Mouse (Mus musculus): ENCODE data around the gene Ywhag. TPM values are rescaled to one million over a fixed set of nuclear protein-coding genes. Genes with fewer than 3 reads are reported as not detected.

The Ywhag gene
- polyA plus RNA-seq, 1 experiment from 2014 or later, result 627 TPM

- Histone ChIP-seq H3K9me3 (no peaks in the 10 kb centered on the region), H3K4me2 (replicated peaks) (no peak overlapping the region), H3K4me3 (replicated peaks) (no peak overlapping the region), H3K27ac (no peak overlapping the region; the same call in 1 of the 2 replicates), H3K4me1 (replicated peaks) (peaks cover 30% of the 10 kb centered on the region), H3K9ac (replicated peaks) (no peak overlapping the region), H3K27me3 (no peaks in the 10 kb centered on the region), H3K36me3 (peaks cover 82% of the 10 kb centered on the region)
- ATAC-seq, result no peak
- 95% methylated on average over 16 of the region's 16 CpGs for WGBS
These were observed 25.4 kb downstream of the Ywhag start for GRCm38 (mm10) chr5:135908989-135909388.

GRCm38 (mm10) chr5:135908185-135908584 lies 26.2 kb downstream of the Ywhag start:
- Histone ChIP-seq H3K9ac (replicated peaks) (no peak overlapping the region), H3K4me3 (replicated peaks) (no peak overlapping the region), H3K27ac (no peak overlapping the region), H3K9me3 (no peaks in the 10 kb centered on the region), H3K36me3 (peaks cover 74% of the 10 kb centered on the region), H3K4me1 (replicated peaks) (peaks cover 37% of the 10 kb centered on the region), H3K4me2 (replicated peaks) (no peak overlapping the region), H3K27me3 (no peaks in the 10 kb centered on the region)
- WGBS, result 69% methylated on average over 12 of the region's 12 CpGs
- ATAC-seq, result no peak

- peaks cover 40% of the 10 kb centered on the region for H3K4me1 ChIP-seq (replicated peaks)
- 83% methylated on average over 13 of the region's 13 CpGs for WGBS
- H3K36me3 ChIP-seq, result peaks cover 66% of the 10 kb centered on the region
- H3K4me2 ChIP-seq (replicated peaks), result no peak overlapping the region
- H3K4me3 ChIP-seq (replicated peaks), result no peak overlapping the region
- no peak overlapping the region for H3K9ac ChIP-seq (replicated peaks)
- no peaks in the 10 kb centered on the region for H3K27me3 ChIP-seq
- H3K9me3 ChIP-seq, result no peaks in the 10 kb centered on the region
- no peak for ATAC-seq
- H3K27ac ChIP-seq, result no peak overlapping the region
These were observed 27.2 kb downstream of the Ywhag start for GRCm38 (mm10) chr5:135907256-135907655.

- no peak overlapping the region for H3K4me3 ChIP-seq (replicated peaks)
- H3K9ac ChIP-seq (replicated peaks), result no peak overlapping the region
- H3K36me3 ChIP-seq, result peaks cover 62% of the 10 kb centered on the region
- peaks cover 40% of the 10 kb centered on the region for H3K4me1 ChIP-seq (replicated peaks)
- H3K27me3 ChIP-seq, result no peaks in the 10 kb centered on the region
- no peaks in the 10 kb centered on the region for H3K9me3 ChIP-seq
- no peak overlapping the region for H3K27ac ChIP-seq
- ATAC-seq, result no peak
- no peak overlapping the region for H3K4me2 ChIP-seq (replicated peaks)
- WGBS, result 83% methylated on average over 4 of the region's 4 CpGs
These were observed 27.6 kb downstream of the Ywhag start for GRCm38 (mm10) chr5:135906846-135907245.

GRCm38 (mm10) chr5:135905320-135906225 lies 28.8 kb downstream of the Ywhag start:
- Histone ChIP-seq H3K4me1 (replicated peaks) (peaks cover 40% of the 10 kb centered on the region), H3K36me3 (peaks cover 49% of the 10 kb centered on the region), H3K27ac (no peak overlapping the region), H3K27me3 (no peaks in the 10 kb centered on the region), H3K9me3 (no peaks in the 10 kb centered on the region), H3K9ac (replicated peaks) (no peak overlapping the region), H3K4me3 (replicated peaks) (no peak overlapping the region), H3K4me2 (replicated peaks) (no peak overlapping the region)
- ATAC-seq, result no peak
- 65% methylated on average over 8 of the region's 8 CpGs for WGBS

GRCm38 (mm10) chr5:135904259-135904658 lies 30.2 kb downstream of the Ywhag start:
- H3K9ac ChIP-seq (replicated peaks), result peak overlapping the region; percentile 59; the same call in 1 of the 2 replicates
- peaks cover 36% of the 10 kb centered on the region for H3K36me3 ChIP-seq
- H3K27ac ChIP-seq, result peak overlapping the region; percentile 87
- H3K27me3 ChIP-seq, result no peaks in the 10 kb centered on the region
- no peaks in the 10 kb centered on the region for H3K9me3 ChIP-seq
- ATAC-seq, result no peak
- peak overlapping the region; percentile 67 for H3K4me2 ChIP-seq (replicated peaks)
- H3K4me1 ChIP-seq (replicated peaks), result peaks cover 40% of the 10 kb centered on the region
- peak overlapping the region; percentile 35; the same call in 1 of the 2 replicates for H3K4me3 ChIP-seq (replicated peaks)
- 62% methylated on average over 5 of the region's 5 CpGs for whole genome bisulfite sequencing

- Histone ChIP-seq H3K4me2 (replicated peaks) (peak overlapping the region; percentile 67), H3K9ac (replicated peaks) (peak overlapping the region; percentile 59), H3K9me3 (no peaks in the 10 kb centered on the region), H3K36me3 (peaks cover 30% of the 10 kb centered on the region), H3K27me3 (no peaks in the 10 kb centered on the region), H3K27ac (peak overlapping the region; percentile 87), H3K4me1 (replicated peaks) (peaks cover 36% of the 10 kb centered on the region), H3K4me3 (replicated peaks) (peak overlapping the region; percentile 35)
- under 1% methylated on average over 30 of the region's 30 CpGs for WGBS
- peak; percentile 98 for ATAC-seq
These were observed 30.8 kb downstream of the Ywhag start for GRCm38 (mm10) chr5:135903551-135904151.

- peak overlapping the region; percentile 59 for H3K9ac ChIP-seq (replicated peaks)
- H3K4me1 ChIP-seq (replicated peaks), result peaks cover 36% of the 10 kb centered on the region
- no peaks in the 10 kb centered on the region for H3K9me3 ChIP-seq
- peak overlapping the region; percentile 35 for H3K4me3 ChIP-seq (replicated peaks)
- peak overlapping the region; percentile 67 for H3K4me2 ChIP-seq (replicated peaks)
- H3K36me3 ChIP-seq, result peaks cover 25% of the 10 kb centered on the region
- H3K27me3 ChIP-seq, result no peaks in the 10 kb centered on the region
- peak overlapping the region; percentile 87 for H3K27ac ChIP-seq
- WGBS, result 16% methylated on average over 7 of the region's 7 CpGs
- peak; percentile 57; the same call in 1 of the 2 replicates for ATAC-seq
These were observed 31.4 kb downstream of the Ywhag start for GRCm38 (mm10) chr5:135903058-135903457.

GRCm38 (mm10) chr5:135901354-135902095 lies 32.9 kb downstream of the Ywhag start:
- Histone ChIP-seq H3K4me2 (replicated peaks) (no peak overlapping the region), H3K27me3 (no peaks in the 10 kb centered on the region), H3K27ac (no peak overlapping the region), H3K4me1 (replicated peaks) (peaks cover 25% of the 10 kb centered on the region), H3K9me3 (no peaks in the 10 kb centered on the region), H3K9ac (replicated peaks) (no peak overlapping the region), H3K4me3 (replicated peaks) (no peak overlapping the region), H3K36me3 (peaks cover 11% of the 10 kb centered on the region)
- ATAC-seq, result no peak
- WGBS, result 64% methylated on average over 6 of the region's 6 CpGs

- no peaks in the 10 kb centered on the region for H3K9me3 ChIP-seq
- ATAC-seq, result no peak
- peaks cover 22% of the 10 kb centered on the region for H3K4me1 ChIP-seq (replicated peaks)
- no peak overlapping the region for H3K4me3 ChIP-seq (replicated peaks)
- 86% methylated on average over 3 of the region's 3 CpGs for WGBS
- H3K4me2 ChIP-seq (replicated peaks), result no peak overlapping the region
- H3K9ac ChIP-seq (replicated peaks), result no peak overlapping the region
- no peak overlapping the region for H3K27ac ChIP-seq
- no peaks in the 10 kb centered on the region for H3K27me3 ChIP-seq
- 0 out of 2 replicates have a peak, but pooled peaks cover 5% of the 10 kb centered on the region for H3K36me3 ChIP-seq
These were observed 33.7 kb downstream of the Ywhag start for GRCm38 (mm10) chr5:135900701-135901100.

- H3K36me3 ChIP-seq, result 0 out of 2 replicates have a peak, but pooled peaks cover 5% of the 10 kb centered on the region
- peaks cover 21% of the 10 kb centered on the region for H3K4me1 ChIP-seq (replicated peaks)
- ATAC-seq, result no peak
- WGBS, result 62% methylated on average over 4 of the region's 4 CpGs
- no peaks in the 10 kb centered on the region for H3K27me3 ChIP-seq
- no peak overlapping the region for H3K27ac ChIP-seq
- H3K4me3 ChIP-seq (replicated peaks), result no peak overlapping the region
- H3K9me3 ChIP-seq, result no peaks in the 10 kb centered on the region
- no peak overlapping the region for H3K9ac ChIP-seq (replicated peaks)
- H3K4me2 ChIP-seq (replicated peaks), result no peak overlapping the region
These were observed 34.6 kb downstream of the Ywhag start for GRCm38 (mm10) chr5:135899833-135900232.

GRCm38 (mm10) chr5:135898995-135899394 lies 35.4 kb downstream of the Ywhag start:
- Histone ChIP-seq H3K36me3 (no peaks in the 10 kb centered on the region), H3K4me3 (replicated peaks) (no peak overlapping the region), H3K9me3 (no peaks in the 10 kb centered on the region), H3K27me3 (no peaks in the 10 kb centered on the region), H3K27ac (no peak overlapping the region), H3K4me1 (replicated peaks) (peaks cover 14% of the 10 kb centered on the region), H3K4me2 (replicated peaks) (no peak overlapping the region), H3K9ac (replicated peaks) (no peak overlapping the region)
- 82% methylated on average over 4 of the region's 4 CpGs for WGBS
- ATAC-seq, result no peak
